Mouse (Mus musculus) MEL (cell line): ENCODE measurements around the gene Ctcf. TPM values are rescaled to one million over a fixed set of nuclear protein-coding genes. Genes with fewer than 3 reads are reported as not detected.

Experiments used
- DNase-seq: peaks from one replicate; pipeline ENCODE4 v3.0.0; 2011; ENCODE audit warnings: low read depth, low spot score
- H3K27ac ChIP-seq: 2 replicates; pipeline ENCODE4 v1.5.1; 2012; ENCODE audit warnings: low read depth, mild to moderate bottlenecking, control low read depth, low read length, moderate library complexity; ENCODE audit not compliant: control insufficient read depth
- H3K27me3 ChIP-seq, 2 experiments: fragments of 150-350 bp in 1 of 2; sonication (generic) in 1 of 2; 2 replicates each; pipeline ENCODE4 v1.6.1; 2012; ENCODE audit warnings: low read length in 2 of 2, mild to moderate bottlenecking in 2 of 2, improper control_type of control experiment in 1 of 2, moderate library complexity in 1 of 2; ENCODE audit not compliant: insufficient read depth in 2 of 2, control insufficient read depth in 1 of 2
- H3K36me3 ChIP-seq, 2 experiments: 2 replicates each; pipeline ENCODE4 v1.6.1; 2012 to 2014; ENCODE audit warnings: low read length in 2 of 2, improper control_type of control experiment in 1 of 2, inconsistent platforms in 1 of 2, mild to moderate bottlenecking in 1 of 2; ENCODE audit not compliant: insufficient read depth in 2 of 2, control insufficient read depth in 1 of 2
- H3K4me1 ChIP-seq, 2 experiments: fragments of 150-350 bp in 1 of 2; sonication (generic) in 1 of 2; 2 replicates each; pipeline ENCODE4 v1.6.1; 2012; ENCODE audit warnings: low read length in 2 of 2, improper control_type of control experiment in 1 of 2, mild to moderate bottlenecking in 1 of 2; ENCODE audit not compliant: insufficient read depth in 2 of 2, control insufficient read depth in 1 of 2
- H3K4me3 ChIP-seq, 2 experiments: fragments of 150-350 bp in 1 of 2; sonication (generic) in 1 of 2; 2 replicates each; pipeline ENCODE4 v1.5.1; 2012; ENCODE audit warnings: low read depth in 2 of 2, low read length in 2 of 2, mild to moderate bottlenecking in 2 of 2, moderate library complexity in 2 of 2, control low read depth in 1 of 2, improper control_type of control experiment in 1 of 2; ENCODE audit not compliant: control insufficient read depth in 1 of 2, insufficient read depth in 1 of 2
- H3K79me2 ChIP-seq: 2 replicates; pipeline ENCODE4 v1.6.1; 2012; ENCODE audit warnings: mild to moderate bottlenecking, low read length, moderate library complexity; ENCODE audit not compliant: control insufficient read depth, poor library complexity, insufficient read depth
- H3K9ac ChIP-seq: 2 replicates; pipeline ENCODE4 v1.6.1; 2012; ENCODE audit warnings: low read depth, mild to moderate bottlenecking, control low read depth, low read length, moderate library complexity; ENCODE audit not compliant: control insufficient read depth, poor library complexity, severe bottlenecking
- H3K9me3 ChIP-seq: fragments of 150-350 bp; sonication (generic); replicated peaks from 2 replicates; pipeline ENCODE4 v1.6.1; 2012; ENCODE audit warnings: mild to moderate bottlenecking, low read length, improper control_type of control experiment, moderate library complexity; ENCODE audit not compliant: insufficient read depth
- BHLHE40 ChIP-seq: IDR thresholded peaks from 2 replicates; pipeline ENCODE4 v1.6.1; 2012; ENCODE audit warnings: low read depth, mild to moderate bottlenecking, inconsistent platforms, low read length, improper control_type of control experiment, borderline replicate concordance
- CHD1 ChIP-seq: IDR thresholded peaks from 2 replicates; pipeline ENCODE4 v1.6.1; 2012; ENCODE audit warnings: low read depth, mild to moderate bottlenecking, inconsistent platforms, low read length, improper control_type of control experiment
- CHD2 ChIP-seq: IDR thresholded peaks from 2 replicates; pipeline ENCODE4 v1.6.1; 2011; ENCODE audit warnings: low read length, improper control_type of control experiment
- CTCF ChIP-seq, 3 experiments: IDR thresholded peaks in 2 of 3; conservative IDR thresholded peaks in 1 of 3; 2 replicates each; pipeline ENCODE4 v1.5.1; 2011 to 2012; ENCODE audit warnings: low read length in 3 of 3, low read depth in 2 of 3, mild to moderate bottlenecking in 2 of 3, improper control_type of control experiment in 1 of 3, inconsistent platforms in 1 of 3, mixed read lengths in 1 of 3, moderate library complexity in 1 of 3; ENCODE audit not compliant: control insufficient read depth in 1 of 3, insufficient read depth in 1 of 3, poor library complexity in 1 of 3, severe bottlenecking in 1 of 3
- ELF1 ChIP-seq: IDR thresholded peaks from 2 replicates; pipeline ENCODE4 v1.6.1; 2014; ENCODE audit warnings: low read depth, mild to moderate bottlenecking, inconsistent platforms, low read length, improper control_type of control experiment, moderate library complexity
- ETS1 ChIP-seq: IDR thresholded peaks from 2 replicates; pipeline ENCODE4 v1.6.1; 2012; ENCODE audit warnings: low read depth, mild to moderate bottlenecking, inconsistent platforms, low read length, improper control_type of control experiment, moderate library complexity
- GABPA ChIP-seq: IDR thresholded peaks from 2 replicates; pipeline ENCODE4 v1.6.1; 2012; ENCODE audit warnings: low read depth, mild to moderate bottlenecking, inconsistent platforms, low read length, improper control_type of control experiment, moderate library complexity
- GATA1 ChIP-seq: IDR thresholded peaks from 2 replicates; pipeline ENCODE4 v1.6.1; 2011; ENCODE audit warnings: low read depth, low read length, improper control_type of control experiment
- HCFC1 ChIP-seq: IDR thresholded peaks from 2 replicates; pipeline ENCODE4 v1.6.1; 2012; ENCODE audit warnings: low read depth, mild to moderate bottlenecking, inconsistent platforms, low read length, improper control_type of control experiment, moderate library complexity
- JUND ChIP-seq: IDR thresholded peaks from 2 replicates; pipeline ENCODE4 v1.6.1; 2011; ENCODE audit warnings: low read depth, mild to moderate bottlenecking, improper control_type of control experiment, low read length
- KAT2A ChIP-seq: conservative IDR thresholded peaks from 2 replicates; pipeline ENCODE4 v1.6.1; 2012; ENCODE audit warnings: low read depth, low read length, improper control_type of control experiment, inconsistent platforms
- MAFK ChIP-seq: IDR thresholded peaks from 2 replicates; pipeline ENCODE4 v1.6.1; 2011; ENCODE audit warnings: low read depth, mild to moderate bottlenecking, low read length, improper control_type of control experiment, borderline replicate concordance
- MAX ChIP-seq: IDR thresholded peaks from 2 replicates; pipeline ENCODE4 v1.6.1; 2011; ENCODE audit warnings: low read length, improper control_type of control experiment
- MAZ ChIP-seq: IDR thresholded peaks from 2 replicates; pipeline ENCODE4 v1.6.1; 2012; ENCODE audit warnings: low read depth, mild to moderate bottlenecking, inconsistent platforms, low read length, improper control_type of control experiment
- MXI1 ChIP-seq: IDR thresholded peaks from 2 replicates; pipeline ENCODE4 v1.6.1; 2011; ENCODE audit warnings: mild to moderate bottlenecking, low read depth, low read length, improper control_type of control experiment
- MYB ChIP-seq: IDR thresholded peaks from 2 replicates; pipeline ENCODE4 v1.6.1; 2011; ENCODE audit warnings: mild to moderate bottlenecking, low read depth, low read length, improper control_type of control experiment
- MYC ChIP-seq: IDR thresholded peaks from 2 replicates; pipeline ENCODE4 v1.6.1; 2011; ENCODE audit warnings: low read depth, mild to moderate bottlenecking, low read length, improper control_type of control experiment, moderate library complexity
- NELFE ChIP-seq: IDR thresholded peaks from 2 replicates; pipeline ENCODE4 v1.6.1; 2011; ENCODE audit warnings: low read depth, low read length, improper control_type of control experiment
- NRF1 ChIP-seq: IDR thresholded peaks from 2 replicates; pipeline ENCODE4 v1.6.1; 2014; ENCODE audit warnings: low read depth, mild to moderate bottlenecking, inconsistent platforms, low read length, improper control_type of control experiment, moderate library complexity; ENCODE audit not compliant: poor library complexity, insufficient read depth, severe bottlenecking
- POLR2A ChIP-seq, 2 experiments: IDR thresholded peaks; 2 replicates each; pipeline ENCODE4 v1.6.1; 2011 to 2012; ENCODE audit warnings: low read length in 2 of 2, mild to moderate bottlenecking in 2 of 2, control low read depth in 1 of 2, improper control_type of control experiment in 1 of 2, low read depth in 1 of 2, moderate library complexity in 1 of 2; ENCODE audit not compliant: control insufficient read depth in 1 of 2, insufficient read depth in 1 of 2, poor library complexity in 1 of 2
- POLR2AphosphoS5 ChIP-seq: IDR thresholded peaks from 2 replicates; pipeline ENCODE4 v1.6.1; 2012; ENCODE audit warnings: low read depth, borderline replicate concordance, mild to moderate bottlenecking, inconsistent platforms, low read length, moderate library complexity, mixed read lengths
- RAD21 ChIP-seq: IDR thresholded peaks from 2 replicates; pipeline ENCODE4 v1.6.1; 2011; ENCODE audit warnings: mild to moderate bottlenecking, low read depth, low read length, improper control_type of control experiment
- RCOR1 ChIP-seq: IDR thresholded peaks from 2 replicates; pipeline ENCODE4 v1.6.1; 2012; ENCODE audit warnings: low read depth, mild to moderate bottlenecking, inconsistent platforms, low read length, improper control_type of control experiment
- SIN3A ChIP-seq: IDR thresholded peaks from 2 replicates; pipeline ENCODE4 v1.6.1; 2012; ENCODE audit warnings: low read length, improper control_type of control experiment, inconsistent platforms
- SMC3 ChIP-seq: IDR thresholded peaks from 2 replicates; pipeline ENCODE4 v1.6.1; 2011; ENCODE audit warnings: low read depth, low read length, improper control_type of control experiment
- TAL1 ChIP-seq: IDR thresholded peaks from 2 replicates; pipeline ENCODE4 v1.6.1; 2012; ENCODE audit warnings: mild to moderate bottlenecking, inconsistent platforms, low read length, moderate library complexity, mixed read lengths
- TBP ChIP-seq: IDR thresholded peaks from 2 replicates; pipeline ENCODE4 v1.8.0; 2011; ENCODE audit warnings: low read depth, low read length, improper control_type of control experiment
- TCF12 ChIP-seq: IDR thresholded peaks from 2 replicates; pipeline ENCODE4 v1.6.1; 2014; ENCODE audit warnings: low read depth, mild to moderate bottlenecking, inconsistent platforms, low read length, improper control_type of control experiment, moderate library complexity
- UBTF ChIP-seq: IDR thresholded peaks from 2 replicates; pipeline ENCODE4 v1.6.1; 2012; ENCODE audit warnings: low read depth, mild to moderate bottlenecking, inconsistent platforms, low read length, improper control_type of control experiment, moderate library complexity, borderline replicate concordance; ENCODE audit not compliant: insufficient read depth
- USF1 ChIP-seq: IDR thresholded peaks from 2 replicates; pipeline ENCODE4 v1.6.1; 2014; ENCODE audit warnings: low read depth, mild to moderate bottlenecking, inconsistent platforms, low read length, improper control_type of control experiment, moderate library complexity
- USF2 ChIP-seq, 2 experiments: IDR thresholded peaks; 2 replicates each; pipeline ENCODE4 v1.6.1; 2011 to 2012; ENCODE audit warnings: improper control_type of control experiment in 2 of 2, low read length in 2 of 2, borderline replicate concordance in 1 of 2, inconsistent platforms in 1 of 2, low read depth in 1 of 2, mild to moderate bottlenecking in 1 of 2; ENCODE audit not compliant: insufficient read depth in 1 of 2
- ZC3H11A ChIP-seq: IDR thresholded peaks from 2 replicates; pipeline ENCODE4 v1.6.1; 2012; ENCODE audit warnings: low read depth, mild to moderate bottlenecking, inconsistent platforms, low read length, improper control_type of control experiment
- ZKSCAN1 ChIP-seq: IDR thresholded peaks from 2 replicates; pipeline ENCODE4 v1.6.1; 2012; ENCODE audit warnings: low read depth, mild to moderate bottlenecking, inconsistent platforms, low read length, improper control_type of control experiment, moderate library complexity
- ZMIZ1 ChIP-seq: IDR thresholded peaks from 2 replicates; pipeline ENCODE4 v1.6.1; 2012; ENCODE audit warnings: low read depth, mild to moderate bottlenecking, inconsistent platforms, low read length, improper control_type of control experiment, moderate library complexity
- ZNF384 ChIP-seq: IDR thresholded peaks from 2 replicates; pipeline ENCODE4 v1.6.1; 2012; ENCODE audit warnings: low read depth, mild to moderate bottlenecking, inconsistent platforms, low read length, improper control_type of control experiment
- polyA plus RNA-seq, 2 experiments: library from polyadenylated mRNA; stranded (reverse) in 1 of 2; unstranded in 1 of 2; fragments of >175 nt in 1 of 2; fragments of >200 nt in 1 of 2; gene quantifications; 2 replicates each; pipeline versions ENCODE4 v1.2.1 to v1.2.4; 2012; ENCODE audit warnings: low replicate concordance in 2 of 2, low read depth in 1 of 2; ENCODE audit not compliant: insufficient read length in 2 of 2, insufficient read depth in 1 of 2, missing spikeins in 1 of 2
- total RNA-seq: library from RNA; depleted of rRNA; stranded (reverse); fragments of 300-350 nt; gene quantifications from 2 replicates; pipeline ENCODE4 v1.2.3, GENCODE M21; 2012

The Ctcf gene
- total and polyA plus RNA-seq, 3 experiments = 40.7 to 670 (median 87.1) TPM

GRCm38 (mm10) chr8:105700966-105701824 is 64.8 kb downstream of the Ctcf start, which contains the start of the genes Acd and Pard6a:
Acd (minus strand) TSS chr8:105701102.
Pard6a (plus strand) TSS chr8:105701148.
- H3K4me1 ChIP-seq = peaks cover 2 to 10% of the 10 kb centered on the region in 2 experiments; a peak in 3 of 4 replicates
- TF ChIP-seq MXI1 (peak; percentile 76), NRF1 (peak; percentile 87), USF2 (IDR thresholded peaks at IDR 0.05; ENCODE audit: borderline replicate concordance in 1 of 2, insufficient read depth in 1 of 2, low read depth in 1 of 2, low read length in 2 of 2) (peak; percentile 34 to 75), CTCF (IDR thresholded peaks at IDR 0.05 in 2 of 3, conservative IDR thresholded peaks at IDR 0.05 in 1 of 3; ENCODE audit: control insufficient read depth in 1 of 3, insufficient read depth in 1 of 3, low read depth in 2 of 3, low read length in 3 of 3, poor library complexity in 1 of 3, severe bottlenecking in 1 of 3) (no peak), MYB (no peak), MAX (peak; percentile 91), JUND (no peak), RCOR1 (no peak), MYC (no peak; the same call in 1 of the 2 replicates), CHD1 (peak; percentile 96; the same call in 1 of the 2 replicates), POLR2AphosphoS5 (no peak), ELF1 (peak; percentile 29; the same call in 1 of the 2 replicates), ZC3H11A (no peak), SMC3 (peak; percentile 4; the same call in 1 of the 2 replicates), USF1 (peak; percentile 97), GATA1 (no peak), NELFE (peak; percentile 84), CHD2 (no peak), SIN3A (peak; percentile 86), BHLHE40 (0 out of 2 replicates have a peak, but pooled peaks have one; percentile 43), ZNF384 (no peak), MAFK (no peak), GABPA (no peak), MAZ (peak; percentile 41; the same call in 1 of the 2 replicates), TCF12 (peak; percentile 31; the same call in 1 of the 2 replicates), ETS1 (peak; percentile 41; the same call in 1 of the 2 replicates), ZKSCAN1 (no peak), POLR2A (IDR thresholded peaks at IDR 0.05; ENCODE audit: control insufficient read depth in 1 of 2, insufficient read depth in 1 of 2, low read depth in 1 of 2, low read length in 2 of 2, poor library complexity in 1 of 2) (peak in 1 of 2 experiments; percentile 74; a peak in 3 of 4 replicates), RAD21 (no peak), KAT2A (no peak), UBTF (no peak), TBP (peak; percentile 56), HCFC1 (peak; percentile 72; the same call in 1 of the 2 replicates), TAL1 (no peak), ZMIZ1 (0 out of 2 replicates have a peak, but pooled peaks have one; percentile 39)

More at GRCm38 (mm10) chr8:105700966-105701824, 64.8 kb downstream of the Ctcf start, which contains the start of the genes Acd and Pard6a:
- H3K9ac ChIP-seq = peak within 1 kb of the TSS; percentile 92
- H3K4me3 ChIP-seq = peak within 1 kb of the TSS; percentile 80 to 95
- peaks cover 0 to 3% of the 10 kb centered on the region in 2 experiments; a peak in 2 of 4 replicates for H3K36me3 ChIP-seq
- peak; percentile 95 for DNase-seq
- peaks cover 5% of the 10 kb centered on the region for H3K79me2 ChIP-seq
- peak within 1 kb of the TSS; percentile 95 for H3K27ac ChIP-seq
- no peaks in the 10 kb centered on the region for H3K27me3 ChIP-seq
- no peaks in the 10 kb centered on the region for H3K9me3 ChIP-seq
